Mouse (Mus musculus): ENCODE measurements around the gene Tenm2.

Tenm2 gene

DNA sequence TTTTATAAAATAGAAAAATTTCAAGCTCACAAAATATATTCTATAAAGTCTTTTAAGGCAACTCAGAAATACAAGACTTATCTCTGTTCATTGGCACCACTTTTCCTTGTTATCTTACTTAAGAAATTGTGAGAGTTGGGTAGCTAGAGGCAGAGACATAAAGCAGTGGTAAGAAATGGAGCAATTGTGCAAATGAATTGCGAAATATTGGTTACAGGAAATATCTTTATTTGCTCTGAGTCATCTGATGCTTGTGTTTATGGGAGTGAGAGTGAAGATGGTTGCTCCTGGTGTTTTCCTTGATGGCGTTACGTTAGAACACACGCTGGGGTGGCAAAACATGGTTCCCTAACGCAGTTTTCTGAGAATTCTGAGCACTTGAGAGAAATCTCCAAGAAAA is 156.4 kb downstream of the Tenm2 start:
- no peak for DNase-seq (ENCODE audit: low spot score in 2 of 2)

- DNase-seq (ENCODE audit: low spot score in 2 of 2), result no peak
Measured at GRCm38 (mm10) chr11:37076989-37077598, 158.7 kb downstream of the Tenm2 start.

GRCm38 (mm10) chr11:37075349-37075748 is 160.4 kb downstream of the Tenm2 start:
- no peak for DNase-seq (ENCODE audit: low spot score in 2 of 2)

- DNase-seq (ENCODE audit: low spot score in 2 of 2), result no peak
Measured at GRCm38 (mm10) chr11:37065459-37065858, 170.3 kb downstream of the Tenm2 start.

- peak; percentile 4 to 23 for DNase-seq (ENCODE audit: low spot score in 2 of 2)
Measured at GRCm38 (mm10) chr11:37046671-37047070, 189.1 kb downstream of the Tenm2 start.

DNA sequence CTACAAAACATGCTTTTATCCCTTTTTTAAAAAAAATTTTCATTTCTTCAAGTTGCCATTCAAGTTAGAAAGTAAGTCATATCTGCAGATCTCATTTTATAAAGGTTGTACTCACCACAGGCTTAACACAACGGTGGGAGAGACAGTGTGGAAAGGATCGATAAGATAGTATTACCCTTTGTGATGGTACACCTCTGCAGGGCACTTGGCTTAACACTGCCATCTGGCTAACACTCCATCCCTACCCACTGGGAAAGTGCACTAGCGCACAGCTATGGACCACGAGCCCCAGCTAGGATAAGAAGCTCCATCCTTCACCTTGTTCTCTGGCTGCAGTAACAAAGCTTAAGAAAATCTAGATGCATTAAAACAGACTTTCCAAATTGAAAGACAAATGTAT is 194.5 kb downstream of the Tenm2 start:
- DNase-seq (ENCODE audit: low spot score in 2 of 2), result no peak

DNA sequence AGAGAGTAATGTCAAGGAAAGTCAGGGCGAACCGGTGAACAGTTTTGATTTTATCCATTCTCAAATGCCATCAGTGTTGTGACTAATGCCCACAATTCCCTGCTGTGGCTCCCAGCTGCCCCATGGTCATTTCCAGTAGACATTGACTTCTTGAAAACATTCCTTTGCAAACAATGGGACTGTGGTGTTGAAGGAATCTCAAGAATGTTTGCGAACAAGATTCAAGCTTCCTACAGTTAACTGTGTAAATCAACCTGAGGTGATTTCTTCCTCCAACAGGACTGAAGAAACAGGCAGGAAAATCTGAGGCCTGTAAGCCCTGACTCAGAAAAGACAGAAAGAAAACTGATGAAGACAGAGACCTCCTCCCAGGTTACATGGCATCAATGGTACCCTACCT is 196.5 kb downstream of the Tenm2 start:
- no peak for DNase-seq (ENCODE audit: low spot score in 2 of 2)

DNA sequence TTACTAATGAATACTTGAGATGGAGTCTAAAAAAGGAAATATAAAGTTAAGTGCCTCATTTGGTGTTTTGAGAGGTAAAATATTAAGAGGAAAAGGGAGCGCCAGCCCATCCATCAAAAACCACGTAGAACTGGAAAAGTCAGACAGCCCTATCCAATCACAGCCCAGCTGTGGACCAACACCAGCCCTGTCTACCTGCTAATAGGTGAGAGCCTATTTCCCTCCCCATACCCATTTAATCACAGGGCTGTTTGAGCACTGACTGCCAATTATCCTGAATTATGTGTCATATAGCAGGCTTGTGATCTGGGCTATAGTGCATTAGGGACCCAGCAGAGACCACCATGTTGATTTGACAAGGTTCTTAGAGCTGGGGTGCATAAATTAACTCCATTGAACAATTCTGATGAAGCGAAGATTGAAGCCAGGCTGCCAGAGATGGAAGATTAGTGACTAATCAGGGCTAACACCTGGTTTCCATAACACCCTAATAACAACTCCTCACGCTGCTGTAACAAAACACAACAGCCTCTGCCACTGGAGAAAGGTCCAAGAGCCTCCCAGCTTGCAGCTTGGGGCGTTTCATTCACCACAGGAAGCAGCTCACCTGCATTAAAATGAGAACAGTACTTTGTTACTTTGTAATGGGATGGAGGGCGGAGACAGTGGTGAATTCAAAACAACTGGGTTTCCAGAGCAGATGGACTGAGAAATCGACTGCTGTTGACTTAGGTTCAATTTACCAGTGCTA is 204.3 kb downstream of the Tenm2 start:
- no peak for DNase-seq (ENCODE audit: low spot score in 2 of 2)

- no peak for DNase-seq (ENCODE audit: low spot score in 2 of 2)
Measured at GRCm38 (mm10) chr11:37011900-37012299, 223.9 kb downstream of the Tenm2 start.

GRCm38 (mm10) chr11:37009243-37009642 is 226.5 kb downstream of the Tenm2 start:
- no peak for DNase-seq (ENCODE audit: low spot score in 2 of 2)

DNA sequence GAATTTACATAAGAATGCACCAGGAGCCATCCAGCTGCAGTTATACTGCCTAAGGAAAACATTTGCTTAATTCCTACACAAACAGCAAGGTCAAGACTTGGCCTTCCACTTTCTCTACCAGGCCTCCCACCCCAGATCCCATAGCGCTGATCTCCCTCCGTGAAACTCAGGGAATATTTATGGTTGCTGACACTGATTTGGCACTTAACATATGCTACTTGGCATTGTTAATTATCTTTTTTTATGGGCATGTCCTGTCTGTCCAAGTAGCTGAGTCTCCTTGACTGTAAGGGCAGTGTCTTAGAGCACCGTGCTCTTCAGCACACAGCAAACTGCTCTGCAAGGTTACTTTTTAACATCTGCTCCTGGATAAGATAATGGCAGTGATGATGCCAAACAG is 238.1 kb downstream of the Tenm2 start:
- no peak for DNase-seq (ENCODE audit: low spot score in 2 of 2)

DNA sequence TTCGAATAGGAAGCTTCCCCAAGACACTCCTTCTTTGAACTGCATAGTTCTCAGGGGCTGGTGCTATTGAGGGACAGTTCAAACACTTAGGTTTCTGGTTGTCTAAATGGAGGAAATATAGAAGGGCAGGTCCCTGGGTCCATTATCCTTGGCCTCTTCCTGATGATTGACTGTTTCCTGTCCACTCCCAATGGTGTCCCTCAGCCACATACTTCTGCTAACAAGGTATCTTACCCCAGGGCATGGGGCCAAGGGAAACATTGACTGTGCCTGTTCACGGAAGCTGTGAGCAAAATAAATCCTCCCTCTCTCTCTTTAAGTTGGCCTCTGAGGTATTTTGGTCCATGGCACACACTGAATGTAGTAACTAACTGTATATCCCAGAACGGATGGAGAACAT is 244.9 kb downstream of the Tenm2 start:
- no peak for DNase-seq (ENCODE audit: low spot score in 2 of 2)

GRCm38 (mm10) chr11:36988776-36989565 is 246.8 kb downstream of the Tenm2 start:
- no peak for DNase-seq (ENCODE audit: low spot score in 2 of 2)

GRCm38 (mm10) chr11:36974142-36974541 is 261.6 kb downstream of the Tenm2 start:
- DNase-seq (ENCODE audit: low spot score in 2 of 2), result no peak

DNA sequence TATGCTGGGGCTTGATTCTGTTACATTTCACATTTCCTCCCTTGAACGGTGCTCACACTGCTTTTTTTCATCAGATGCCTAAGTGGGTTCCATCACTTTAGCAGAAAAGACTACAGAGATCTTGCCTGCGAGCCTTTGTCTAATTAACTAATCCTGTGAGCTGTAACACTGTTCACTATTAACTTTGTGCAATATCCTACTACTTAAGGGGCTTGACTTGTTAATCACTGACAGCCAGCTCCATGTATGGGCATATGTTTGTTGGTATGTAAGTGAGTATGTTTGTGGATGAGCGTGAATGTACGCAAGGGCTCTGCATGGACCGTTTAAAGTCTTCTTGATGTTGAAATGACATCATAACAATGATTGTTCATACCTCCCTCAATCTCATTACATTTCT is 277.7 kb downstream of the Tenm2 start:
- no peak for DNase-seq (ENCODE audit: low spot score in 2 of 2)

GRCm38 (mm10) chr11:36941429-36941828 is 294.3 kb downstream of the Tenm2 start:
- no peak for DNase-seq (ENCODE audit: low spot score in 2 of 2)

DNA sequence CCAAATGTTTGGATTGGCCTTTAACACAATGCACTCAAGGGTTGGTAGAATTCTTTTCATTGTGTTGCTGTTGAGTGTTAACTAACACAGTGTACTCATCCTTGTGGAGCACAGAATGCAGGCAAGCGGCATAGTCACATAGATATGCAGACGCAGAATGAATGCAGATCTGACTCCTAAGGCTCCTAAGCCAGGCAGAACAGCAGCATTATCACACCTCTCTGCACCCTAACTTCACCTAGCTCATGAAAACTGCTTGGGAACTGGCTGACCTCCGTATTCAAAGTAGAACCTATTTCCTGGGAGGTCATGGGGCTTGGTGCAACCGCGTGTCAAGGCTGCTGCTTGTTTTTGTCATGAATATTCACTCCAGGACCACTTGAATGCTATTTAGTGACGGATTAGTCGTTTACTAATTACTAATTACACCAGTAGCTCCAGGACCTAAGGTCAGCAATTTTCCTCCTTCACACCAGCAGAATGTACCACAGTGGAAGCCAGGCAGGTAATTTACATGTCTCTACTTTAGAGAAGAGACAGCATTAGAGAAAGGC is 295.1 kb downstream of the Tenm2 start:
- DNase-seq (ENCODE audit: low spot score in 2 of 2), result no peak

DNA sequence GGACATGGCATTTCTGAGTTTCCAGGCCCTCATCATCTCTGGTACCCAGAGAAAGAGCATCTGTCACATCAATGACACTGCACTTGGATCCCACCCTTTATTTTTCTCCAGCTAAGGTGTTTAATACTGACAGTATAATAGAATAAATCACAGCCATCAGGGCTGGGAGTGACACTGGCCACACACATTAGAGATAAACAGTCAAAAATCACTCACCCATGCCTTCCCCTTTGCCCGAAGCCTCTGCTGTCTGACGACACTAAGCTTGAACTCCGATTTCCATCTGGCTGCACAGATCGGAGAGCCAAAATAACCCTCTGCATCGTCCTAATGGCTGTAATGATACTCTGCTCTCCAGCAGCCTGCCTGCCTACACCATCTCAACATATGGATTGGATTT is 305.9 kb downstream of the Tenm2 start:
- DNase-seq (ENCODE audit: low spot score in 2 of 2), result no peak

DNA sequence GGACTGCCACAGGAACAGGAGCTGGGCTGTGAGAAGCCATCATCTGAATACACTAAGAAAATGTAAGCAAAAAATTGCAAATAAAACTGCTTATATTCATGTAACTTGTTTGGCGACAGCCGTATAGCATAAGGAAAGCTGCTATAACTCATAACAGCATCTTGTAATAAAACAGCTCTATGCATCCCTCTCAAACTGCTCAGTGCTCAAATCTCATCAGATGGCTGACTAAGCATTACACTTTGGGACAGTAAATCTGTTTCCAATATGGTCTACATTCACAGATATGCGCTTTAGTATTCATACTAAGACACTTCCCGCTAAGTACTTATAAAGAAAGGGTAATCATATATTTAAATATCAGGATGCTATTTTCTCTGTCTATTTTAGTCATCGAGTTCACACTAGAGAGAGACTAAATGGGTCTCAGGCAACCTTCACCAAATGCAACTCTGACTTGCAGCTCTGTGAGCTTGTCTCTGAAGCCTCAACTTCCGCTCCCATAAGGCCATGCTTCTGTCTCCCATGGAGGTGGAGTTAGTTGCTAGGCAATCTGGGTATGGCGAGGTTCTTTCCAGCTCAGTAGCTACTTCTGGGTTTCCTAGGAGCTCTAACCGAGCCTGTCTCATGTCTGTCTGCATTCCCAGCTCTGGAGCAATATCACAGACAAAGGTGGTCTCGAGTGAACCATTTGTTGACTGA is 308.9 kb downstream of the Tenm2 start:
- DNase-seq (ENCODE audit: low spot score in 2 of 2), result no peak

DNA sequence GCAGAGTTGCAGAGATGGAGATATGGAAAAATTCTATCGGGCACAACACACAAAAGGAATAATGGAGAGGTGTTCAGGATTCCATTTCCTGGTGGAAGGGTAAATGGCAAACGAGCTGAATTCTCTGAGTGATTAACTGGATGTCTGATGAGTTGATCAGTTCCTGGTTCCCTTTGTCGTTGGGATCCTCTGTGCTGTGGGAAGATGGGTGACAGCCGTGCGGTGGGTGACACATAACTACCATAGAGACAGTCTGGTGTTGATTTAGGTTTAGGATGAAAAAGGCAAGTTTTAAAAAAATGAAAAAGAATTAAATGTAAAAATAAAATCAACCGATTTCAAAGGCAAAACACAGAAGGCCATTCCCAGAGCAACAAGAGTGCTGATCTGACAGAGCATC is 316.5 kb downstream of the Tenm2 start:
- DNase-seq (ENCODE audit: low spot score in 2 of 2), result no peak

GRCm38 (mm10) chr11:36911406-36911805 is 324.4 kb downstream of the Tenm2 start:
- peak in 1 of 2 experiments; percentile 14 for DNase-seq (ENCODE audit: low spot score in 2 of 2)

GRCm38 (mm10) chr11:36909036-36909435 is 326.7 kb downstream of the Tenm2 start:
- DNase-seq (ENCODE audit: low spot score in 2 of 2), result no peak
